Mouse (Mus musculus): ENCODE results near the gene 1700061G19Rik. TPM values are rescaled to one million over a fixed set of nuclear protein-coding genes. Genes with fewer than 3 reads are reported as not detected.

The 1700061G19Rik gene
- total RNA-seq, 1 experiment from 2014 or later: not detected

DNA sequence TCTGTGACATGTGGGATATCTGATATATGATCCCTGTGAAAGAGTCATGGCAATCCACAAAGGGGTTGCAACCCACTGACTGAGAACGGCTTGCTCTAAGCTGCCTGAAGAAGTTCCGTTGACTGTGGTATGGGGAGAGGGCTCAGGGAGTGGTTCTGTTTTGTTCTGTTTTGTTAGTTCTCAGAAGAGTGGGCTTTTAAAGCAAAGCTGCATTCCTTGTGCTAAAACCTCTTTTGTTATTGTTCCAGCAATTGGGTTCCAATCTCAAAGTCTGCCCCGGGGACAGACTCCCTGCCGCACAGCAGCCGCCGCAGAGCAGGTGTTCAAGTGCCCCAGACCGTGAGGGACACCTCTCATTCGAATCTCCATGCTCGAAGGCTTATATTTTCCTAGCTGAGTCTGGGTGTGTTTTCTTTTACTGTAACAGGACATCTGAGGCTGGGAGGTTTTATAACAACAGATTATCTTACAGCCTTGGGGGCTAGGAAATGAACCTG, 5.7 kb upstream of the 1700061G19Rik start:
- no peak for ATAC-seq (replicated peaks; ENCODE audit: insufficient number of reproducible peaks, low FRiP score, low TSS enrichment, poor library complexity, severe bottlenecking)

- no peak for ATAC-seq (replicated peaks; ENCODE audit: insufficient number of reproducible peaks, low FRiP score, low TSS enrichment, poor library complexity, severe bottlenecking)
Measured at GRCm38 (mm10) chr17:56870287-56870953, 4.9 kb upstream of the 1700061G19Rik start.

- no peak for ATAC-seq (replicated peaks; ENCODE audit: insufficient number of reproducible peaks, low FRiP score, low TSS enrichment, poor library complexity, severe bottlenecking)
Measured at GRCm38 (mm10) chr17:56871767-56872166, 3.5 kb upstream of the 1700061G19Rik start.

DNA sequence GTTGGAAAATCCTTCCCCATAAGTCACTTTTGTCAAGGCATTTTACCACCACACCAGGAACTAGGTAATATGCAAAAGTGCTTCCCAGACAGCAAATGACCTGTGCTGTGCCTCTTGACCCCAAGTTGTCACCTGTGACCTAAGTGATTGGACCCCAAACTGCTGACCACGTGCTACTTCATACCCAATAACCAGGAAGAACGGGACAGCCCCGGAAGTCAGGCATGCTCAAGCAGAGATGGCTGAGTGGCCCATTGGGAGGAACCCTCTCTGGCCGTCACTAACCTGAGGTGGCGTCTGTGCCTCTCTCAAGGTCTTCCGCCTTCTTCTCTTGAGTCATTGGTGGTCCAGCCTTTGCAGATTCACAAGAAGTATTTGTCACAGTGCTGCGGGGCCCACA, 2.8 kb upstream of the 1700061G19Rik start:
- no peak for ATAC-seq (replicated peaks; ENCODE audit: insufficient number of reproducible peaks, low FRiP score, low TSS enrichment, poor library complexity, severe bottlenecking)

- no peak for ATAC-seq (replicated peaks; ENCODE audit: insufficient number of reproducible peaks, low FRiP score, low TSS enrichment, poor library complexity, severe bottlenecking)
Measured at GRCm38 (mm10) chr17:56874237-56874636, 1.0 kb upstream of the 1700061G19Rik start, which contains the start of gene Acsbg2. TSS of gene Acsbg2 (minus strand) at chr17:56874447.

DNA sequence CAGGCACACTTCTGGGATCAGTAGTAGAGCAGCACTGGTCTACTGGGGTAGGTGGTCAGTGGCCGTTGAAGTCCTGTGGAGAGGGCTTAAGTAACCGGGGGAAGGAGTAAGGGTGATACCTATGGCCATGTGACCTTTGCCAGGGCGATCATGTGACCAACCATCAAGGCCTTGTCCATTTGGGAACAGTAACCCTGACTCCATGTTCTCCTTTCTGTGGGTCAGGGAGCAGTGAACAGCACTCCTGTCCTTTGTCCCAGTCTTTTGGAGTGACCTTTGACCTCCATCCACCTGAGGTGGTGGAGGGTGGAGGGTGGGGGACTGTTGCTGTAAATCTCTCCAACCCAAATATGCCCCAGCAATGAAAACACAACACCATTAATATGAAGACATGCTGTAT, 1.2 kb downstream of the 1700061G19Rik start:
- ATAC-seq (replicated peaks; ENCODE audit: insufficient number of reproducible peaks, low FRiP score, low TSS enrichment, poor library complexity, severe bottlenecking): no peak

- ATAC-seq (replicated peaks; ENCODE audit: insufficient number of reproducible peaks, low FRiP score, low TSS enrichment, poor library complexity, severe bottlenecking): no peak
Measured at GRCm38 (mm10) chr17:56876981-56877380, 1.7 kb downstream of the 1700061G19Rik start.

GRCm38 (mm10) chr17:56877426-56877825, 2.1 kb downstream of the 1700061G19Rik start:
- no peak for ATAC-seq (replicated peaks; ENCODE audit: insufficient number of reproducible peaks, low FRiP score, low TSS enrichment, poor library complexity, severe bottlenecking)

DNA sequence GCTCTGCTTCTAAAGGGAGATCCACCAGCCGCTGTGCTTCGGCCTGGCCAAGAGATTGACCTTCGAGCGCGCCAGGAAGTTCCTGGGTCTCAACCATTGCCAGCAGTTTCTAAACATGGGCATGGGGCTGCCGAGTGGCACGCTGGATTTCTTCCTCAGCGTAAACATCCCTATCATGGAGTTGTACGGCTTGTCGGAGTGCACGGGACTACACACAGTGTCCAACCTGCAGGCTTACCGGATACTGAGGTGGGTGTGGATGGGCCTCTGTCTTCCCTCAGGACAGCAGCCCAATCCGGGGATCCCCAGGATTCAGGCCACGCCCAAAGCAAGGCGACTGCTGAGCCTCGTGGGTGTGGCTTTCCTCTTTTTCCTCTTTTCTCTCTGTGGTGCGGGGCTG, 8.3 kb downstream of the 1700061G19Rik start:
- peak; percentile 28; the same call in 1 of the 2 replicates for ATAC-seq (replicated peaks; ENCODE audit: insufficient number of reproducible peaks, low FRiP score, low TSS enrichment, poor library complexity, severe bottlenecking)

GRCm38 (mm10) chr17:56884331-56884730, 9.1 kb downstream of the 1700061G19Rik start:
- ATAC-seq (replicated peaks; ENCODE audit: insufficient number of reproducible peaks, low FRiP score, low TSS enrichment, poor library complexity, severe bottlenecking): no peak

- ATAC-seq (replicated peaks; ENCODE audit: insufficient number of reproducible peaks, low FRiP score, low TSS enrichment, poor library complexity, severe bottlenecking): peak; percentile 51
Measured at GRCm38 (mm10) chr17:56884809-56885208, 9.5 kb downstream of the 1700061G19Rik start.

GRCm38 (mm10) chr17:56888050-56888449, 12.8 kb downstream of the 1700061G19Rik start:
- ATAC-seq (replicated peaks; ENCODE audit: insufficient number of reproducible peaks, low FRiP score, low TSS enrichment, poor library complexity, severe bottlenecking): no peak

GRCm38 (mm10) chr17:56890018-56890417, 14.7 kb downstream of the 1700061G19Rik start:
- ATAC-seq (replicated peaks; ENCODE audit: insufficient number of reproducible peaks, low FRiP score, low TSS enrichment, poor library complexity, severe bottlenecking): no peak

DNA sequence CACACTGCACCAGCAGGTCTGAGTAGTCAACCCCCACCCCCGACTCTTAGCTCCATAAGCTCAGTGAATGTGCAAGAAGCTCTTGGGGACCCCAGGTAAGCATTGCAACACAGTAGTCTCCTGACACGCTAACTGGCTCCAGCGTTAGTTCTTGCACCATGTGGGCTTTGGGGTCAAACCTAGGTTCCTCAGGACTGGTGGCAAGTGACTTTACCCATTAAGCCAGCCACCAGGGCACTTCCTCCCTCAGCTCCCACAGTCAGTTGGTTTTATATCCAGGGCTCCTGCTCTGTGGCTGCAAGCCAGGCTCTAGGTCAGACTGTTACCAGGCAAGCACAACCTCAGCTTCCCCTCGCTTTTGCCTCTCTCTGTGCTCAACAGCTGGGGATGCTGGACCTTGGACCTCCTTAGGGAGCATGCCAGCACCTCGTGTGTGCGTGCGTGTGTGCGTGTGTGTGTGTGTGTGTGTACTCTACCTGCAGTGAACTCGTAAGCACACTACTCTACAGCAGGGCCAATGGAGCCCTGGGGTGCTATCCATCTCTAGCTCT, 20.2 kb downstream of the 1700061G19Rik start:
- no peak for ATAC-seq (replicated peaks; ENCODE audit: insufficient number of reproducible peaks, low FRiP score, low TSS enrichment, poor library complexity, severe bottlenecking)

DNA sequence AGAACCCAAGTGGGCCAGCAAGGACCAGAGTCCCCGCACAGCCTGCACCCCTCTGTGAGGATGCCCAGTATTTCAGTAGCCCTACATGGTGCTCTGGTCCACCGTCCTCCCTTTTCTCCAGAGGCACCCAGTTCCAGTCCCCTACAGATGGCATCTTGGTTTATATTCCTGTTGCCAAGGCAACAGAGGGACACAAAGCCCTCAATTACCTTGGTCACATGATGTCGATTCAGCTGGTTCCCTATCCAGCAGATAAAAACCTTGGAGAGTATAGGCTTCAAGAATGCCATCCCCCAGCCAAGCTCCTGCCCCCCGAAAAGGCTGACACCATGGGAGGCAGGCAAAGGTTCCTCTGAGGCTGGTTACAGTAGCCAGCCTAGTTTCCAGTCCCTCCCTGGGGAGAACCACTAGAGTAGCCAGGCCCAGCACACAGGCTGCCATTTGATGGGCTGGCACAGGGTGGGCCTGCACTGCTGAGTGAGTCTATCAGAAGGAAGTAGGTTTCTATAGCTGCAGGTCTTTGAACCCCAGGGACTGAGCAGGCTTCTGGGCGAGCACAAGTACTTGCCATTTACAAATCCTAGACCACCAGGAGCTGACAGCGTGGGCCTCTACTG, 21.3 kb downstream of the 1700061G19Rik start:
- no peak for ATAC-seq (replicated peaks; ENCODE audit: insufficient number of reproducible peaks, low FRiP score, low TSS enrichment, poor library complexity, severe bottlenecking)

GRCm38 (mm10) chr17:56897630-56898195, 22.4 kb downstream of the 1700061G19Rik start:
- ATAC-seq (replicated peaks; ENCODE audit: insufficient number of reproducible peaks, low FRiP score, low TSS enrichment, poor library complexity, severe bottlenecking): peak; percentile 57

- no peak for ATAC-seq (replicated peaks; ENCODE audit: insufficient number of reproducible peaks, low FRiP score, low TSS enrichment, poor library complexity, severe bottlenecking)
Measured at GRCm38 (mm10) chr17:56902698-56903097, 27.4 kb downstream of the 1700061G19Rik start.

DNA sequence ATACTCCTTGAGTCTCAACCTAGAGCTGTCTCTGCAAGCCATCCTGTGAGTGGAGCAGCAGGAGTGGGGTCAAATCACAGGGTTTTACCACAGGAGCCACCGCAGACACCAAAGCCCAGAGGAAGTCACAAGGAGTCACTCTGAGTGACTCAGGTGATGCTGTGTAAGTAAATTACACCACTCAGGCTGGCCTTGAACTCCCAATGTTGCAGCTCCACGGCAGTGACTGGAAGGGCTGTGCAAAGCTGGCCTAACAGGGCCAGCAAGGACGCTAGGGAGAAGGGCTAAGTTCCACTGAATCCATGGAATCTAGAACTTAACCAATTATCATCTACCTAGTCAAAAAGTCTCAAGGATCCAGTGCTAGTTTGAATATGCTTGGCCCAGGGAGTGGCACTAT, 30.9 kb downstream of the 1700061G19Rik start:
- ATAC-seq (replicated peaks; ENCODE audit: insufficient number of reproducible peaks, low FRiP score, low TSS enrichment, poor library complexity, severe bottlenecking): no peak

DNA sequence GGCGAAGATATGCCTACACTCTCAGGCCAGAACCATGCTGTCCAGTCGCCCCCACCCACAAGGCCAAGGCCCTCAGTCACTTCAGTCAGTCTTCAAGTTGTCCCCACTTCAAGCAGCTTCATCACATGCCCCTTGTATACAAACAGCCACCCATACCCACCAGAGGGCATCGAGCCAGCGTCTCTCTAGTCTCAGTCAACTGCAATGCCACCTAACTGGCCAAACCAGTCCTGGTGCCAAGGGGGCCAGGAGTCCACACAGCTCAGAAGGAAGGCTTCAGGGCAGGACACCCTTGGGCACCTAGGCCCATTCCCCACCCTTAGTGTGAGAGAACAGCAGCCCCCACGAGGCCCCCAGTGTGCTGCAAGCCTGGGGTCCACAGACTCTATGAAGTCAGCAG, 31.8 kb downstream of the 1700061G19Rik start:
- ATAC-seq (replicated peaks; ENCODE audit: insufficient number of reproducible peaks, low FRiP score, low TSS enrichment, poor library complexity, severe bottlenecking): no peak

DNA sequence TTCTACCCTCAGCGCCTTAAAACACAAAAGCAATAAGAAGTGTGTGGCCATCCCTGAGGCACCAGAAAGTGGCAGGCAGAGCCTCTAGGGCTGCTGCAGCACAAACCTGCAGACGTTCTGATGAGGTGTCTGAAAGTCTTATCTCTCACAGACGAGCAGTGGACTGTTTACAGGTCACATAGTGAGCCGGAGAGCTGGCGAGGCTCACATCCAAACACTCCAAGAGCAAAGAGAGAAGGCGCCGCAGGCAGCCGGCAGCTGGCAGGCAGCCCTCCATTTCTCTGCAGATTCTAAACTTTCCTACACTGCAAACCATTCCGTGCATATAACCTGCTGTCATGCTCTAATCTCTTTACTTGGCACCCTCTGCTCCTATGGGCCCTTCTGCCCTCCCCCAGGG, 32.6 kb downstream of the 1700061G19Rik start:
- no peak for ATAC-seq (replicated peaks; ENCODE audit: insufficient number of reproducible peaks, low FRiP score, low TSS enrichment, poor library complexity, severe bottlenecking)
